Mouse (Mus musculus): ENCODE measurements around the gene Rplp0. TPM values are rescaled to one million over a fixed set of nuclear protein-coding genes. Genes with fewer than 3 reads are reported as not detected.
"Not testable (repeated sequence)": the region's sequence is repeated elsewhere in the genome, so short reads cannot be mapped to it uniquely, and the experiment has no call there.

Rplp0 gene
- total RNA-seq, 2 experiments from 2014 or later, result 1,250 to 2,228 TPM

GRCm38 (mm10) chr5:115550482-115551005 is 8.7 kb upstream of the Rplp0 start:
- ATAC-seq (ENCODE audit: poor library complexity, severe bottlenecking), result no peak

GRCm38 (mm10) chr5:115551386-115551785 is 7.9 kb upstream of the Rplp0 start:
- no peak for ATAC-seq (ENCODE audit: poor library complexity, severe bottlenecking)

DNA sequence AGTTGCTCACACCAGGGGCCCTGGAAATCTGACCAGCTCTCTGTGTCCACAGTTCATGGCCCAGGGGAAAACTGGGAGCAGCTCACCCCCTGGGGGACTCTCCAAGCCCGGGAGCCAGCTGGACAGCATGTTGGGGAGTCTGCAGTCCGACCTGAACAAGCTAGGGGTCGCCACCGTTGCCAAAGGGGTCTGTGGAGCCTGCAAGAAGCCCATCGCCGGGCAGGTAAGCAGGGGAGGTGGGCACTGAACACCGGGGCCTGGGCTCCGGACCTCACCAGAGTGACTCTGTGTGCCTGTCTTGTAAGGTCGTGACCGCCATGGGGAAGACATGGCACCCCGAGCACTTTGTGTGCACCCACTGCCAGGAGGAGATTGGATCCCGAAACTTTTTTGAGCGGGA is 7.5 kb upstream of the Rplp0 start:
- no peak for ATAC-seq (ENCODE audit: poor library complexity, severe bottlenecking)

DNA sequence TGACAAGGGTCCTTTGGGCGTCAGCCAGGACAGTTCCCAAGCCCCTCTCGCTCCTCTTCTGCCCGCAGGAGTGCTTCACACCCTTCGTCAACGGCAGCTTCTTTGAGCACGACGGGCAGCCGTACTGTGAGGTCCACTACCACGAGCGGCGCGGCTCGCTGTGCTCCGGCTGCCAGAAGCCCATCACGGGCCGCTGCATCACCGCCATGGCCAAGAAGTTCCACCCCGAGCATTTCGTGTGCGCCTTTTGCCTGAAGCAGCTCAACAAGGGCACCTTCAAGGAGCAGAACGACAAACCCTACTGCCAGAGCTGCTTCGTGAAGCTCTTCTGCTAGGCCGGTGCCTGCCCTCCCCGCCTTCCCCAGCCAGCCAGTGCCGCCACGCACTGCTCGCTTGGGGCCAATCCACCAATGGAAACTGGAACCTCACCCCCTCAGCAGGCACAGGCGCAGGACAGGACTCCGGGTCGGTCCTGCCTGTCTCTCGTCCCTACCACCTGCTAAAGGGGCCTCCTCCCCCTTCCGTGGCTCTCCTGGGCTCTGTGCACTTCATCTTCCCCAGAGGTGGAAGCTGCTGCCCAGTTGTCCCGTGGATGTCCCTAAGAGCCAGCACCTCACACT is 5.4 kb upstream of the Rplp0 start:
- ATAC-seq (ENCODE audit: poor library complexity, severe bottlenecking), result no peak

- ATAC-seq (ENCODE audit: poor library complexity, severe bottlenecking), result no peak
These were observed 4.6 kb upstream of the Rplp0 start for GRCm38 (mm10) chr5:115554536-115555291.

GRCm38 (mm10) chr5:115556217-115556616 is 3.0 kb upstream of the Rplp0 start:
- ATAC-seq (ENCODE audit: poor library complexity, severe bottlenecking), result peak; percentile 30

DNA sequence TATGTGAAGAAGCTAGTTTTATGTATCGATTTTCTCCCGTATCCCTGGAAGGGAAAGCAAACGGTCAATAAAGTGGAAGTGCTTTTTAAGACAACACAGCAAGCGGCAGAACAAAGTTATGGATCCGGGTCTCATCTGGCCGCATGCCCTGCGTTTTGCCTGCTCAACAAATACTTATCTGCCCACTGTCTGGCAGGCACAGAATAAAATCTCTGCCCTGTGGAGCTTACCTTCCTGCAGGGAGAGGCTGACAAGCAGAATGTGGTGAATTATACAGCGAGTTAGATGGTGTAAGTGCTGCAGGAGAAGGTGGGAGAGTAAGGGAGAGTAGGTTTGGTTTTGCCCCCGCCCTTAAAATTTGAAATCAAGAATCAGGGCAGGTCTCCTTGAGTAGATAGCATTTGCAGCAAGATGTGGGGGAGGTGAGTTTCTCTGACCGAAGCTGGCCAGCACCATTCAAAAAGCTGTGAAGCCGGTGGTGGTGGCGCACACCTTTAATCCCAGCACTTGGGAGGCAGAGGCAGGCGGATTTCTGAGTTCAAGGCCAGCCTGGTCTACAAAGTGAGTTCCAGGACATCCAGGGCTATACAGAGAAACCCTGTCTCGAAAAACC is 979 bp upstream of the Rplp0 start:
- ATAC-seq (ENCODE audit: poor library complexity, severe bottlenecking), result no peak

DNA sequence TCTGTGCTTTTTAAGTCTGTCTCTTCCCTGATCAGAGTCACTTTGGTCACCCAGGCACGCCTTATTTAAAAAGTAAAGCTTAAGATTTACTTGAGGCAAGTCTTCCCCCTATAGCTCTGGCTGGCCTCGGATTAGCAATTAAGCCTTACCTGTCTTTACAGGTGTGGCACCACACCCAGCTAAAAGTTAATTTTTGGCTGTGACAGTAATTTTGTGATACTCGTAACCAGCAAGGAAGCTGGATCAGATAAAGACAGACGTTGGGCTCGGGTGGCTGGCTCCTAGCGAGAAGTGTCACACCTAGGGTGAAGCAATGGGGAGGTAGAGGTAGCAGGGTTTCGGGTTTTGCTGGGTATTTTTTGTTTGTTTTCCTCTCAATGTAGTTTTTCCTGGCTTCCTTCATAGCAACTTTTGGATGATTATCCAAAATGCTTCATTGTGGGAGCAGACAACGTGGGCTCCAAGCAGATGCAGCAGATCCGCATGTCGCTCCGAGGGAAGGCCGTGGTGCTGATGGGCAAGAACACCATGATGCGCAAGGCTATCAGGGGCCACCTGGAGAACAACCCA is 1.2 kb downstream of the Rplp0 start:
- ATAC-seq (ENCODE audit: poor library complexity, severe bottlenecking), result no peak

DNA sequence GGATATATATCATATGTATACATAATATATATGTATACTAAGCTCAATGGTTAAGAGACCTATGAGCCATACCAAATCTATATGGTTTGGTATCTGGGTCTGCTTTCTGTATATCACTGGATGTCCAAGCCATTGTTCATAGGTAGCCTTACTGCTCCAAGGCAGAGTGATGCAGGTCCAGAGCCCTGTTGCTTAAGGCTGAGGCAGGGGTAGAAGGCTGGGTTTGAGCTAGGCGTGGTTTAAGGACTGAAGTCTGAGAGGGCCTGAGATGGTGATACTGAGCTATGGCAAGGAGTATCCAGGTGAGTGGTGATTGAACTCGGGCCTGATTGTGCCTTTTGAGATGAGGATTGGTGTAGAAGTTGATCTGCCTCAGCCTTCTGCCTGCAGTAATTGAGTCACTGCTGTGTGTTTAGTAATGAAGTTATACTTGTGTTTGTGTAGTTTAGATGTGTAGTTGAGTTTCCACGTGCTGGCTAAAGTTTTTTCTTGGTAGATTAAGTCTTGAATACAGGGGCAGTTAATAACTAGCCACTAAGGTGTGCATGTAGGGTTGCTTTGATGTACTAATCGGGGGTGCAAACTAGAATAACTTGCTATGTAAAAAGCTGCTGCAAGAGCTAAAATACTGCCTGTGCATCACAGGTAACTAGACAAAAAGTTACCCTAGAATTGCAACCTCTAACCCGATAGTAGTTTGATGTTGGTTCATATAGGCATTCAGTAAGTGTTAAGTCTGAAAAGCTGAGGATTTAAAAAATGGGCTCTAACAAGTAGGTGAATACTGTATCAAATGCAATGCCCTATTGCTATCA is 4.7 kb downstream of the Rplp0 start:
- no peak for ATAC-seq (ENCODE audit: poor library complexity, severe bottlenecking)

DNA sequence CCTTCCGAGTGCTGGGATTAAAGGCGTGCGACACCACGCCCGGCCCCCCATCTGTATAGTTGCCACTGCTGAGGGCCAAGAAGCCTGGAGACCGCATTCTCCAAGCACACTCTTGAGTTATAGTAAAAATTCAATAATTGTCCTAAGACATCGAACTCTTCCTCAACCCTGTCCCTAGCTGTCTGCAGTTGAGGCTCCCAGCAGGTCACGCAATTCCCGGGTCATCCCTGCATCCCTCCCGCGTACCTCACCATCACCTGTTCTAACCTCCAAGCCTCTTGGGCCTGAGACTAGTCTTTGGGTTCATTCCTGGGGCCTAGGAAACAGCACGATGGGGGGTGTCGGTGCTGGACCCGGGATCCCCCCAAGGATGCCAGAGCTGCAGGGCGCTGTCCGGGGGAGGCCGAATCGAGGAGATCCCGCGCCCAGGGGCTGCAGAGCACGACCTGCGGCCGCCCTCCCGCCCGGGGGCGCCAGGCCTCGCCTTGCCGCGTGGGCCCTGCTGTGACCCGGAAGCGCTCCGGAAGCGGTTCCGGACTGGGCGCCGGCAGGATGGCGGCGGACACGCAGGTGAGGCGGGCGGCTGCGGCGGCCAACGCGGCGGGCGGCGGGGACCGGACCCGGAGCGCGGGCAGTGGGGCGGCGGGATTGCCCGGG is 5.6 kb downstream of the Rplp0 start, which contains the start of gene Gcn1l1:
Gene Gcn1l1 (plus strand): TSS at position 518 of the 657 bp plus-strand sequence.
- ATAC-seq (ENCODE audit: poor library complexity, severe bottlenecking), result peak; percentile 94

DNA sequence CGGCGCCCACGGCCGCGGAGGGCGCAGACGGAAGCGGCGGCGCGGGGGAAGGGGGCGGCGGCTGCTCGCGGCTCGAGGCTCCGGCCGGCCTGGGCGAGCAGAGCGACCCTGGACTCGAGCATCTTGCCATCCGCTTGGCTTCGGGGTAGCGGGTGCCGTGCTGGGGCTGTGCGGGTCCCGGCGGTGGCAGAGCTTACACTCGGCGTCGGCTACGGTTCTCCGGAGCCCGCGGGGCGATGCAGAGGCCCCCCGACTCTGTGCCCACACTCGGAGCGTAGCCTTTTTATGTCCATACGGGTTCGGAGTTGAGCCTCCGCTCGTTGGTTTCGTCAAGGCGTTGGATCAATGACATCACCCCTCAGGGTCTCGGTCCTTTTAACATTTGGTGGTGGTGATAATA is 6.1 kb downstream of the Rplp0 start:
- ATAC-seq (ENCODE audit: poor library complexity, severe bottlenecking), result peak; percentile 2; the same call in 1 of the 2 replicates

GRCm38 (mm10) chr5:115568681-115569080 is 9.4 kb downstream of the Rplp0 start:
- no peak for ATAC-seq (ENCODE audit: poor library complexity, severe bottlenecking)

GRCm38 (mm10) chr5:115569308-115569707 is 10.0 kb downstream of the Rplp0 start:
- ATAC-seq (ENCODE audit: poor library complexity, severe bottlenecking), result no peak

GRCm38 (mm10) chr5:115569721-115570120 is 10.5 kb downstream of the Rplp0 start:
- no peak for ATAC-seq (ENCODE audit: poor library complexity, severe bottlenecking)

DNA sequence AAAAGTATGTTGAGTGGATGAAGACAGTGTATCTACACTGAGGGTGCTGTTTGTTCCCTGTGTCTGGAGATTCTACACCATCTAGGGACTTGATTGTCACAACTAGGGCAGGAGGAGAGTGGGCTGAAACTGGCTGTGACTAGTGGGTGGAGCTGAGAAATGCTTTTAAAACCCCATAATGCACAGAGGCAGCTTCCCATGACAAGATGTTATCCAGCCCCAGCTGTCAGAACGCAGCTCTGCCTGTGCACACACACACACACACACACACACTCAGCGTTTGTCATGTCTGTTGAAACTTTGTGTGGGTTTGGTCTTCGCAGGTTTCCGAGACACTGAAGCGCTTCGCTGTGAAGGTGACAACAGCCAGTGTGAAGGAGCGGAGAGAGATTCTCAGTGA is 11.8 kb downstream of the Rplp0 start:
- no peak for ATAC-seq (ENCODE audit: poor library complexity, severe bottlenecking)

DNA sequence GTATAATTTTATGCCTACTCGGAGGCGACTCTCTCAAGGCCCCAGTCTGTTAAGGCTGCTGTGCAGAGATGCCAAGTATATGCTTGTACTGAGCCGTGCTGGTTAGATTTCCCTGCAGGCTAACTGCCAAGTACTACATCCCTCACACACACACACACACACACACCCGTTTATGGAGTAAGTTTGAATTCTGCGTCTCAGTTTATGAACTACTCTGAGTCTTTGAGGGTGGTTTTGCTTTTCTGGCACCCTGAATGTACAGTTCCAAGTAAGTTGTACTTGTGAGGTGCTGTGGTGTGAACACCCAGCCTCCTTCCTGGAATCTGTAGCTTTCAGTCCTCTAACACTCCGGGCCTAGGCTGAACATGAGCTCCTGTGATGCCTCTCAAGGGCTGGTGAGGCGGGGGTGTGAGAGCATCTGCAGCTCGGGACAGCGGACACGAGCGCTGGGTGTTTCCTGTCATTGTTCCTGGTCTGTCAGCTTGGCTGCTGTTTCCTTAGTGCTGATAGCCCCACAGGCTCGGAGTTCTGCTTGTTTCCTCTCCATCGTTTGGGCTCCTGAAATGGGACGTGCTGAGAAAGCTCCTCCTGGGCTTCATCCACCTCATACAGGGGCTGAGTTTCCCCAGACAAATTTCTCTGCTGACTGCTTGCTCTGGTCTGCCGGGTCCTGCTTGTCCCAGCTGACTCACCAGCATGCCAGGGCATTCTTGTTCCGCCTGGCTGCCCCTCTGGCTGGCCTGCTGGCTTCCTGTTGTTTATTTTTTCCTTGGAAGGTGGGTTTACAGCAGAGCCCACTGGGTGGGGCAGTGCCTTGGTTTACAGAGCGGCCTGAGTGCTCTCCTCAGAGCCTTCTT is 13.6 kb downstream of the Rplp0 start:
- ATAC-seq (ENCODE audit: poor library complexity, severe bottlenecking), result no peak

GRCm38 (mm10) chr5:115574992-115575391 is 15.7 kb downstream of the Rplp0 start:
- no peak for ATAC-seq (ENCODE audit: poor library complexity, severe bottlenecking)

DNA sequence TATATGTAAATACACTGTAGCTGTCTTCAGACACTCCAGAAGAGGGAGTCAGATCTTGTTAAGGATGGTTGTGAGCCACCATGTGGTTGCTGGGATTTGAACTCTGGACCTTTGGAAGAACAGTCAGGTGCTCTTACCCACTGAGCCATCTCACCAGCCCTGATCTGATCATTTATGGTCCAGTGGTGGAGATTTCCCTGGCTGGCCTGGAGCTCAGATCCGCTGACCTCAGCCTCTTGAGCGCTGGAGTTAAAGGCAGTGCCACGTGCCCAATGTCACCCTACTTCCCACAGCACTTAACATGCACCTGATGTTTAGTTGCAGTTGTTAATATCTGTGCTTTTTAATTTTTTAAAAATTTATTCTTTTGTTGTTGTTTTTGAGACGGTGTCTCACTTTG is 18.4 kb downstream of the Rplp0 start:
- not testable (repeated sequence) for ATAC-seq (ENCODE audit: poor library complexity, severe bottlenecking)

DNA sequence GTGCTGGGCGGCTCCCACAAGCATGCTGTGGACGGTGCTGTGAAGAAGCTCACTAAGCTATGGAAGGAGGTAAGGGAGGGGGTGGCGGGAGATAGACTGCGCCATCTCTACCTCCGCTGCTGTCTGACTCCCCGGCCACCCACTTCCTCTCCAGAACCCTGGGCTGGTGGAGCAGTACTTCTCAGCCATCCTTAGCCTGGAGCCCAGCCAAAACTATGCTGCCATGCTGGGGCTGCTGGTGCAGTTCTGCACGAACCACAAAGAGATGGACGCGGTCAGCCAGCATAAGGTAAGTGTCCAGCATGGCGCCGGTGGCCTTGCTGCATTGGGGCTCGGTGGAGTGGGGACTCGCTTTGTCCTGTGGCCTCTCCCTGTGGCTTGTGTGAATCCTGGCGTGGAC is 19.7 kb downstream of the Rplp0 start:
- no peak for ATAC-seq (ENCODE audit: poor library complexity, severe bottlenecking)
